Mouse (Mus musculus) left cerebral cortex, postnatal 36 days (tissue): Measurements from ENCODE around the gene Olfr1373. TPM values are rescaled to one million over a fixed set of nuclear protein-coding genes. Genes with fewer than 3 reads are reported as not detected.

Source experiments
- DNase-seq, 2 experiments: peaks; one replicate each; pipeline ENCODE4 v3.0.0; 2021 to 2022; ENCODE audit warnings: low spot score in 2 of 2, mixed read lengths in 1 of 2
- intact Hi-C: fragments of 180-260 bp; cut with DNase I; formaldehyde crosslinking; loops from one replicate; pipeline ENCODE4 v1.15.1; 2025
- microRNA-seq: library from miRNA; unstranded; fragments of <30 nt; microRNA quantifications from one replicate; pipeline ENCODE4 v1.2.0, GENCODE M21; 2022
- total RNA-seq, 2 experiments: library from RNA; stranded (reverse); gene quantifications; 2 replicates each; pipeline ENCODE4 v1.2.3; 2021

Olfr1373 gene
- total RNA-seq, 2 experiments from 2014 or later, result not detected

GRCm38 (mm10) chr11:52109421-52109820 is 35.9 kb downstream of the Olfr1373 start:
- intact Hi-C loops, result no loop called here

DNA sequence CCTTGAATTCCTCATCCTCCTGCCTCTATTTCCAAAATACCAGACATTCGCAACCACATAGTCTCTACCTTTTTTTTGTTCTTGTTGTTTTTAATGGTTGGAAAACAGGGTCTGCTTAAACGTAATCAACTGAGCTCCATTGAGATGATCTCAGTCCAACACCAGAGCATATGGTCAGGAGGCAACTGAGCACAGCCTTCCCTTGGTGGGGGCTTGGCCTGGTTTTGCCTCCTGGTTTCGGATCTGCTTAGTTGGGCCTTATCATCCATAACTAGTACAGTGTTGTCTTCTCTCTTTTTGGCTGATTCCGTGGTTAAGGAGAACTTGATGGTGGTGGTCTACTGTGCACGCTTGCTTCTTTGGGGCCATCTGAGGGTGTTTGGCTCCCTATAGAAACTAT is 36.5 kb downstream of the Olfr1373 start:
- intact Hi-C loops, result no loop called here

More at GRCm38 (mm10) chr11:52109421-52109820, 35.9 kb downstream of the Olfr1373 start:
- no peak for DNase-seq

GRCm38 (mm10) chr11:52106438-52106837 is 38.9 kb downstream of the Olfr1373 start:
- intact Hi-C loops, result no loop called here
- no peak for DNase-seq

More for the DNA sequence above, 36.5 kb downstream of the Olfr1373 start:
- no peak for DNase-seq

GRCm38 (mm10) chr11:52106037-52106436 is 39.3 kb downstream of the Olfr1373 start:
- DNase-seq, result no peak
- intact Hi-C loops, result no loop called here

- intact Hi-C loops, result no loop called here
- DNase-seq, result no peak
These were observed 39.8 kb downstream of the Olfr1373 start for GRCm38 (mm10) chr11:52105503-52105902.

GRCm38 (mm10) chr11:52102977-52103376 is 42.4 kb downstream of the Olfr1373 start:
- intact Hi-C loops, result no loop called here
- DNase-seq, result no peak

- intact Hi-C loops, result loop anchor here (5.0 kb wide), 2 partner anchors 97 to 242 kb away; partner anchors contain the start of genes Cdkl3, Jade2 and Ube2b
- no peak for DNase-seq
These were observed 45.5 kb downstream of the Olfr1373 start for GRCm38 (mm10) chr11:52099771-52100219.

DNA sequence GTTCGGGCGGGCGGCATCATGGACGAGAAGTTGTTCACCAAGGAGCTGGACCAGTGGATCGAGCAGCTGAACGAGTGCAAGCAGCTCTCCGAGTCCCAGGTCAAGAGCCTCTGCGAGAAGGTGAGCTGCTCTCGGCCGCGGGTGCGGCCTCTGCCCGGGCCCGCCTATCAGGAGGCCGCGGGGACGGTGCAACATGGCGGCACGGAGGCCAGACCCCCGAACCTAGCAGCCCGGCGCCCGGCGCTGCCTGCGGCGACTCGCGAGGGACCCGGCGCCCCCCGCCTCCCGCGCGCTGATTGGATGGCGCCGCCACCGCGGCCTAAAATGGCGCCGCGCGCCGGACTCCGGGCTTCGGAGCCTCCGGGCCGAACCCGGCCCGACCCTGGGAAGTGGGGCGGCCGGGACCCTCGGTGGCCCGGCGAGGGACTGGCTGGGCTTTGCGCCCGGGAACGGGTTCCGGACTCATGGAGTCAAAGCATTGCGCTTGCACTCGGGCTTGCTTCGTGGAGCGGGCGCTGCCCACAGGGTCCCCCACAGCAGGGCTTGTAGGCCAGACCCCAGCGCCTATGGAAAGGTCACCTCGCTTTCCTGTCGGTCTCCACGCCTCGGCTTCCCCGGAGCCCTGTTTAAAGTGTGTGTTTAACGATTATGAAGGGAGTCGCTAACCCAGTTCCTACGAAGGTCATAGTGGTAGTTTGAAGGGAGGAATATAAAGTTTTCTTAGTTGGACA is 46.1 kb downstream of the Olfr1373 start:
- intact Hi-C loops, result loop anchor here (5.0 kb wide), 2 partner anchors 97 to 242 kb away; partner anchors contain the start of genes Cdkl3, Jade2 and Ube2b
- DNase-seq, result peak; percentile 65 to 80

DNA sequence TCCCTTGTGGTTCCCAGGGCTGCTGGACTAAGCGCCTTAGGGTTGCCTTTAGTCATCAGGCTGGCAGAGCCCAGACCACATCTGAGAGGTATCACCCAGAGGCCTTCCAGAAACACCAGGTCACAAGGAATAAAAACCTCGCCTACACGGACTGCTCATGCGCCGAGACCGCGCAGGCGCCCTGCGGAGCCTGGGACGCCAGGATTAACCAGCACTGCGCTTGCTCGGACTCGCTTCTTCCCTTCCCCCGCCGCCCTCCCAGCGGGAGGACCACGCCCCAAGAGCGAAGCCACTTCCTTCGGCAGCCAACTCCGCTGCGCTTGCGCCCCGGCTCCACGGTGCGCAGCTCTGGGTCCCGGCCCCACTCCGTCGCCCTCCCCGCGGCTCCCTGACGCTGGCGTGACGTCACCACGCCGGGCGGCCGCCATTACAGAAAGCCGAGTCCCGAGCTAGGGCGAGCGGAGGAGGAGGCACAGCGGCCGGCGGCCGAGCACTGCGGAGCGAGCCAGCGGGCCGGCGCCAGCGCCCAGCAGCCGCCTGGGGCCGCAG is 46.9 kb downstream of the Olfr1373 start, which contains the start of gene Ppp2ca:
Gene Ppp2ca, plus strand, starts transcription at position 284 of the 549 bp plus-strand sequence.
- intact Hi-C loops, result loop anchor here (5.0 kb wide), 2 partner anchors 96 to 241 kb away; partner anchors contain the start of genes Cdkl3, Jade2 and Ube2b
- peak; percentile 98 to 99 for DNase-seq

GRCm38 (mm10) chr11:52097596-52097995 is 47.7 kb downstream of the Olfr1373 start:
- DNase-seq, result no peak
- intact Hi-C loops, result loop anchor here (5.0 kb wide), 2 partner anchors 95 to 240 kb away; partner anchors contain the start of genes Cdkl3, Jade2 and Ube2b

DNA sequence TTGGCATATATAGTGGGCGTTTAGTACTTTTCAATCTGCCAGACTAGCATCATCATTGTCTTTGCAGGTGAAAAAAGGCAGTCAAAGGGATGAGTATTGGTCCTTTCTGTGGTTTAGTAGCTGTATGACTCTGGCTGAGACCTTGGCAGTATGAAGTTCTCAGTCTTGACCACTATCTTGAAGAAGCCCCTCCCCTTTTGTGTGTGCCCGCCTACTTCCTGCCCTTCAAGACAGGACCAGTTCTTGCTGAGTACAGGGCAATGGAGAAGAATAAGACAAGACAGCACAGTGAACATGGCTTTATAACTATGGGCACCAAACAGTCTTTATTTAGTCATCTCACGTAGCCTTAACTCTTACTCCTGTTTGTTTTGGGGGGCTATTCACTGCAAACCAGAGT is 48.3 kb downstream of the Olfr1373 start:
- no peak for DNase-seq
- intact Hi-C loops, result loop anchor here (5.0 kb wide), 2 partner anchors 95 to 240 kb away; partner anchors contain the start of genes Cdkl3, Jade2 and Ube2b

Small RNA genes lying within 50 kb of the gene (microRNA-seq; reads per million reads assigned to microRNA genes)
- gene Gm24157 (not detected), gene Mir3061 (15.5 reads per million, percentile 35 among the genes with 10 or more reads in this experiment)

Other genes with a start within 250 kb of the Olfr1373 start
- 10 to 100 TPM; 32.1 to 36.4 TPM for gene Cdkn2aipnl, start 177.9 kb downstream of the Olfr1373 start, total RNA-seq
- 100 to 1,000 TPM; 172 to 199 TPM for gene Ube2b, start 144.8 kb downstream of the Olfr1373 start, total RNA-seq
- gene Cdkl3, start 141.3 kb downstream of the Olfr1373 start, total RNA-seq, result 10 to 100 TPM; 15.9 to 17.0 TPM
- 100 to 1,000 TPM; 116 to 120 TPM for gene Ppp2ca, start 46.8 kb downstream of the Olfr1373 start, total RNA-seq
- not detected for gene Olfr1371, start 68.5 kb upstream of the Olfr1373 start, total RNA-seq
- 100 to 1,000 TPM; 453 to 466 TPM for gene Skp1a, start 86.5 kb upstream of the Olfr1373 start, total RNA-seq
- gene Tcf7, start 137.5 kb upstream of the Olfr1373 start, total RNA-seq, result 1 to 10 TPM; 3.3 to 6.3 TPM
- 100 to 1,000 TPM; 542 to 579 TPM for gene Vdac1, start 215.3 kb upstream of the Olfr1373 start, total RNA-seq